Mouse (Mus musculus) activated CD4-positive, CD25-positive, alpha-beta regulatory T cell, adult 4 months (primary cell): Measurements from ENCODE around the gene Cox6a2. TPM values are rescaled to one million over a fixed set of nuclear protein-coding genes. Genes with fewer than 3 reads are reported as not detected.

ENCODE experiments used
- ATAC-seq: one replicate; pipeline ENCODE4 v1.8.0; 2017
- polyA plus RNA-seq, 2 experiments: library from polyadenylated mRNA; unstranded; fragments of 100-300 nt; shearing (Covaris generic); gene quantifications; one replicate each; pipeline ENCODE4 v1.2.1; 2017

Gene Cox6a2
- polyA plus RNA-seq, 2 experiments from 2014 or later = not detected

DNA sequence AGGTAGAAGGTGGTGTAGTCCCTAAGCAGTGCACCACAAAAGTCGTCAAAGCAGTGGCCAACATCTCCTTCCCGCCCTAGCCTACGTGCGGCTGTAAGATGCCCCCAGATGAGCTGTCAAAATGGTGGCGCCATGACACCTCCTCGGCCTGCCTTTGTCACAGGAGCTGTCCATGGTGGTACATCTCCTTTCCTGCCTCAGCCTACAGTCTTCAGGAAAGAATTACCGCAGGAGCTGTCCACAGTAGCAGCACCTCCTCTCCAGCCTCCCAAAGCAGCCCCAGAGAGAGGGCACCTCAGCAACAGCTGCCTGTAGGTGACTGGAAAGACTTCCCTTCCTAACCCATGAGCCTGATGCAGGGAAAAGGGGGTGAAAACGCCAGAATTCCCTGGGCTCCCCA is 25.6 kb upstream of the Cox6a2 start:
- no peak for ATAC-seq

DNA sequence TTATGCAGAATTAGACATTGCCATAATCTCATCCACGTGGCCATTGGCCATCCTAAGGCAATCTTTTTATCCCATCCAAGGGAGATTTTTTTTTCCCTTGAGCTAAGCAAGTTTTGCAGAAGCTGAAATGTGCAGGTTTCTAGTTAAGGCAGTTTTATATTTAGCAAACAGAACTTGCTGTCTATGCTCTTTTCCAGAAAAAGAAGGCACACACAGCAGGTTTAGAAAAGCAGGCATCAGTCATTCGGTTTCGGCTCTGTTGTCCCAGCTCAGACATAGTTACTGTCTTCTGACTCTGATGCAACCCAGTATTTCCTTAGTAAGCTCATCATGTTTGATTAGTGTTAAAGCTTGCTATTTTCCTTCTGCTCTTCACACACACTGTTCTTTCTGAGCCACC is 14.7 kb upstream of the Cox6a2 start:
- ATAC-seq = no peak

DNA sequence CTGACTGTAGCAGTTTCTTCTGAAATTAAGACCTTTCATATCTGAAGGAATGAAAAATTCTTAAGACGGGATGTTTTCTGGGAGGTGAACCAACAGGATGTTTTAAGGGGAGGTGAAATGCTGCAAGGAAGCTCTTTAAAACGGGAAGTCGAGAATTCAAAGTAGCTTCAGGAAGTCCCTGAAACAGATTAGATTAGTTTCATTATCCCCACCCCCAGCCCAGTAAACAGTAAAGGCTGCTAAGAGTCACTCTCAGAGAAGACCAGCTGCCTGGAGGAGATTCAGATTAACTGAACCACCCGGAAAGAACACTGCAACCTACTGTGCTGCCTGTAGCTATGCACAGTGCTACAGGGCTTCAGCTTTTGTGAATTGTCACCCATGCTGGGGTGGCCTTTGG is 13.8 kb upstream of the Cox6a2 start:
- ATAC-seq = no peak

DNA sequence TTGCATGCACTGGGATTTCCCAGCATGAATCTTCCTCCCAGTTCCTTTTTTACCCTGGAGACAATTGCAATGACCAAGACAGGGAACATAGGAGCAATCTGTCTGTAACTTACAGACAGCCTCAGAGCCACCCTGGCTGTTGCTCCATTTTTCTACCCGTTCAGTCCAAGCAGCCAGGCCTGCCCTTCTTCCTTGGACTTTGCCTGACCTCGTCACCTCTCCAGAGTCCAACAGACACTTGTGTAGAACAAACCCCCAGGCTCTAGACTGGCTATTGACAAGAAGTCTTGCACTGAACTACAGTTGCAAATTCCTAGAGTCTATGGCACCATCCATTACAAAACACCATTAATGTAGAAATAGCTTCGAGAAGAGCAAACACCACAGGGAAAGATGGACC is 3.6 kb upstream of the Cox6a2 start:
- ATAC-seq = no peak

DNA sequence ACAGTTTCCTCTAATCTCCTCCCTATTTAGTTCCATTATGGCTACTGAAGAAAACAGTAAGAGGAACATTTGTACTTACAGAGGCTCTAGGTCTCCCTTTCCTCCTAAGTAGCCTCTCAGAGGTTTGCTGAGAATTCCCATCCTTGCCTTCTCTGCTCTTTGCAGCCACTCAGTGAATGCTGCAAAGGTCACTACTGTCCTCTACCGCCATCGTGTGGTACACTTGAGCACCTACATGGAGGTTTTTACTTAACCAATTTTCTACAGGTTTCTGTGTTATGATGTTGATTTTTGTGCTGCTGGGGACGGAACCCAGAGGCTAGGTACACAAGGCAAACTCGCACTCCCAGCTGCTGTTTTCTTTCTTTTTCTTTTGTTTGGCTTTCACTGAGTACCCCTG is 2.0 kb upstream of the Cox6a2 start:
- peak; percentile 40 for ATAC-seq

DNA sequence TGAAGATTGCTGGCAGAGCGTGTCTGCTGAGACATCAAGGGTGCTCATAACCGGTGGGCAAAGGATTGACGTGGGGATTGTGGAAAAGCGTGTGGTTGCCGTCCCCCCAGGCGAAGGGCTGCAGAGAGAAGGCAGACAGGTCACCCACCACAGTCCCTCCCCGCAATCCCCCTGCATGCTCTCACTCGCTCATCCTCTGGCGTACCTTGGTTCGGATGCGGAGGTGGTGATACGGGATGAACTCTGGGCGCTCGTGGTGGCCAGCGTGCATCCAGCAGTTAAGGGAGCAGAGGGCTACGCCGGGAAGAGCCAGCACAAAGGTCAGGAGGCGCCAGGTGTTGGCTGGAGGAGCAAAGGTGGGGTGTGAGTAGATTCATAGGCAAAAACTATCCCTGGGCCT is 492 bp downstream of the Cox6a2 start:
- ATAC-seq = no peak

DNA sequence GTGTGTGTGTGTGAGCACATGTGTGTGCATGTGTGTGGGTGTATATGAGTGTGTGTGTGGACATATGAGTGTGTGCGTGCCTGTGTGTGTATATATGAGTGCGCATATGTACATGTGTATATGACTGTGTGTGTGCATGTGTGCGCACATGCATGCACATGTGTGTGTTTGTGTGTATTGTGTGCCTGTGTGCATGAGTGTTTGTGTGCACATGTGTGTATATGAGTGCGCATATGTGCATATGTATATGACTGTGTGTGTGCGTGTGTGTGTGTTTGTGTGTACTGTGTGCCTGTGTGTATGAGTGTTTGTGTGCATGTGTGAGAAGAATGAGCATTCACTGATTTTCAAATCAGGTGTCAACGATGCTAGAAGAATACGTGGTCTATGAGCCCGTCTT is 2.0 kb downstream of the Cox6a2 start:
- no peak for ATAC-seq

DNA sequence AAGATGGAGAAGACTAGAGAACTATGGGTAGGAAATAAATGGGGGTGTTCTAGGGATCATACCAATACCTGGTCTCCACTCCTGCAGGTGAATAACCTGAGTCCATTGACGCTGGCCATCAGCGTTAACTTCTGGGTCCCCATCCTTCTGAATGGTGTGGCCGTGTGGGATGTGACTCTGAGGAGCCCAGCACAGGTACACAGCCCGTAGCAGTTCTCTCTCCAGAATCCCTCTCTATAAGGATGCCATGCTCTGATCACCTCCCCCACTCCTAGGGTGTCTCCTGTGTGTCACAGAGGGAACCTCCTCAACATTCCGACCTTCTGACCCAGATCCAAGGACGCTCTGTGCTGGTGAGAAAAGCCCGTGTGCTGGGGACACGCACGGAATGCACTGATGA is 3.1 kb downstream of the Cox6a2 start:
- no peak for ATAC-seq

DNA sequence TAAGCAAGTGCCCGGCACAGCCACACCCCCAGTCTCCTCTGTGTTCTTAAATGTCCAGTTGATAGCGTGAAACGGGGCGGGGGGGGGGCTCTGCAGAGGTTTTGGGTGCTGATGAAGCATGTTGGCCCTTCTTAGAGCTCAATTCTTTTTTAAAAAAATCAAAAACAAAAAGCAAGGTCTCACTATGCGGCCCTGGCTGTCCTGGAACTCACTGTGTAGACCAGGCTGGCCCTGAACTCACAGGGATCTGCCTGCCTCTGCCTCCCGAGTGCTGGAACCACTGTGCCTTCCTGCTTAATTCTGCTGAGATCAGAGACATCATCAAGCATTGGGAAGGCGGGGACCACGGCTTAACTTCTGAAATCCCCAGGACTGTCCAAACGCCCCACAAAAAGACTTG is 4.6 kb downstream of the Cox6a2 start:
- ATAC-seq = no peak

DNA sequence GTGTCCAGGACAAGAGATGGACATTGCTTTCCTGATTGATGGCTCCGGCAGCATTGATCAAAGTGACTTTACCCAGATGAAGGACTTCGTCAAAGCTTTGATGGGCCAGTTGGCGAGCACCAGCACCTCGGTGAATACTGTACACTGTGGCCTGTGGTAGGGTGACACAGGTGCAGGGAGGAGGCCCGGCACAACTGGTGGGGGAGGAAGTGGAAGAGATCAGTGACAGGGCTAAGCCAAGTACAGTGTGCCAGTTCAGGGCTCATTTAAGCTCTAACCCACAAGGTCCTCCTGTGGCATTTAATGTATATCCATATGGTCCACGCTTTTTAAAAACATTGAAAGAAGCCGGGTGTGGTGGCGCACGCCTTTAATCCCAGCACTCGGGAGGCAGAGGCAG is 24.5 kb downstream of the Cox6a2 start:
- no peak for ATAC-seq

DNA sequence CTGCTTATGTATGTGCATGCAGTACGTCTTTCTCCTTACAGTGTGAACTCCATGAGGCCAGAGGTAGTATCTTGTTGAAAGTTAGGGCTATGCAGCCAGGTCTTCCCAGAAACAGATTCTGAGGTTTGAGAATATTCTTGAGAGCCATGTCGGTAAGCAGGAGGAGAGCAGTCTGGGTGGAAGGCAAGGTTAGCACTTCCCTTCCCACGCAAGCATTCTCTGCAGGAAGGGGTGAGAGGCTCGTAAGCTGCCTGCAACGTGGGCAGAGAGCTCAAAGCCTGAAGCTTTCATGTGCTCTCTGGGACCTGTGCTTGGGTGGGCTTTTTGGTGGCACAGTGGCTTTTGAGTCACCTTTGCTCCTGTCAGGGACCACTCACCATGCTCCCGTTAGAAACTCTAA is 25.6 kb downstream of the Cox6a2 start:
- no peak for ATAC-seq

DNA sequence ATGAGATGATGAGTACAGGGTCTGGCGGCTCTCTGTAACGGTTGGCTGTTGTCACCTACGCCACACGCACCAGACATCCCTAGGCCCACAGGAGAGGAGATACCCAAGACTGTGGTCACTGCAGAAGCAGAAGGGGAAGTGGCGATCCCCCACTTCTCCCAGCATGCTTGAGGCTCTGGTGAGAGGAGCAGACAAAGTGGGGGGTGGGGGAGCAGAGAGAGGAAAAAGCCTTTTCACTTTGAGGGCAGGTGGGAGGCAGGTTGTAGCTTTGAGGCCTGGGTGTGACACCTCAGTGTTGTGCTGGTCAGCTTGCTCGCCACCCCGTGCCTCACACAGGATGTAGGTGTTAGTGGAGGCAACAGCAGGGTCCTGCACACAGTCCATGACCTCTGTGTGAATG is 26.1 kb downstream of the Cox6a2 start:
- peak; percentile 23 for ATAC-seq

DNA sequence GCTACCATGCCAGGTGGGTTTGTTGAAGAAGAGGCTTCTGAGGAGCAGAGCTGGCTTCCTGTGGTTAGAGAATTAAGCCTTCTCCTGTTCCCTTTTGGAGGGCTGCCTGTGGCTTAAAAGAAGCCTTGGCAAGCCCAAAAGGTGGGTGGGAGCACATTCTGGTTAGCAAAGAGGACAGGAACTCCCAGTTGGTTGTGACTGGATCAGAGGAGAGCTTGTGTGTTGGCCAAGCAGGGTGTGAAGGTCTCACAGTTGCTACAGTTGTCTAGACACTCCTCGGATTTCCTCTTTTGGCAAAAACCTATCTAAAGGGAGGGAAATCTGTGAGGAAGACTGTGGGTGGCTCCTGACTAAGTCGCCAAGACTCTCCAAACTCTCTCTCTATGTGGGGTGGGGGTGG is 27.8 kb downstream of the Cox6a2 start:
- ATAC-seq = no peak

DNA sequence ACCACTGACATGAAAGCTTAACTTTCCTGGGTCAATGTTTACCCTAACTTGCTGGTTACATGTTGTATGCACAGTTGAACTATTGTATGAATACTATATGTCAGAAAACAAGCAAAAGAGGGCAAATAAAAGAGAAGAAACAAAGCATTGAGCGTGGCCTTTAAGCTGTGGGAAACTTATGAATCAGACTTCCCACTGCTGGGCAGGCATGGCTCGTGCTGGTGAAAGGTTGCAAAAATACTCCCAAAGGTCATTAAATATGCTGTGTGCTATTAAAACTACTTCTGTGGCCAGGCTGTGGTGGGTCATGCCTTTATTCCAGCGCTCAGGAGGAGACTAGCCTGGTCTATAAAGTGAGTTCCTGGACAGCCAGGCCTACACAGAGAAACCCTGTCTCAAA is 36.2 kb downstream of the Cox6a2 start:
- no peak for ATAC-seq

DNA sequence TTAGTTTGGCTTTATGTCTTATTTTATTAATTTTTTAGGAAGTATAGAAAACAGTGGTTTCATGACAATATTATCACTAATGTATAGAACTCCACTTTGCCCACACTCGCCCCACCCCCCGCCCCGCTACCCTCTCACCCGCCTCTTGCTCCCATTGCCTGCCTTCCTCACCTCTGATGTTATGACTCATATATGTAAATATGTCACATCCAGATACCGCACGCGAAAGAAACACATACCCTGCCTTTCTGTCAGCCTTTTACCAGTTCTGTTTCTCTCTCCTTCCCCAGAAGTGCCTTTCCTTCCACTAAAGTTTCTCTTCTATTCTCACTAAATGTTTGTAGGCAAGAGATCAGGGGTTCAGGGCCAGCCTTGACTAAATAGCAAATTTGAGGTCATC is 39.8 kb downstream of the Cox6a2 start:
- no peak for ATAC-seq

DNA sequence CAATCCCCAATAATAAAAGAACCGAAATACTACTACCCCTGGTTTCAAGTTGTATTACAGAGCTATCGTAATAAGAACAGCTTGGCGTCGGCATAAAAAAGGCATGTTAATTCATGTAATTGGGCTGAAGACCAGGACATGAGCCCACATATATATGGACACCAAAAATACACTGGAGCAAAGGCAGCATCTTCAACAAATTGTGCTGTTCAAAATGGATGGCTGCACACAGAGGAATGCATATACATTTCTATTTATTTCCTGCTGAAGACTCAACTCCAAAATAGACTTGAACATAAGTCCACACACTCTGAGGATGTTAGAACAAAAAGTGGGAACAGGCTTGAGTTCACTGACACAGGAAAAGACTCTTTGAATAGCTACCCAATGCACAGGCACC is 42.2 kb downstream of the Cox6a2 start:
- ATAC-seq = no peak

DNA sequence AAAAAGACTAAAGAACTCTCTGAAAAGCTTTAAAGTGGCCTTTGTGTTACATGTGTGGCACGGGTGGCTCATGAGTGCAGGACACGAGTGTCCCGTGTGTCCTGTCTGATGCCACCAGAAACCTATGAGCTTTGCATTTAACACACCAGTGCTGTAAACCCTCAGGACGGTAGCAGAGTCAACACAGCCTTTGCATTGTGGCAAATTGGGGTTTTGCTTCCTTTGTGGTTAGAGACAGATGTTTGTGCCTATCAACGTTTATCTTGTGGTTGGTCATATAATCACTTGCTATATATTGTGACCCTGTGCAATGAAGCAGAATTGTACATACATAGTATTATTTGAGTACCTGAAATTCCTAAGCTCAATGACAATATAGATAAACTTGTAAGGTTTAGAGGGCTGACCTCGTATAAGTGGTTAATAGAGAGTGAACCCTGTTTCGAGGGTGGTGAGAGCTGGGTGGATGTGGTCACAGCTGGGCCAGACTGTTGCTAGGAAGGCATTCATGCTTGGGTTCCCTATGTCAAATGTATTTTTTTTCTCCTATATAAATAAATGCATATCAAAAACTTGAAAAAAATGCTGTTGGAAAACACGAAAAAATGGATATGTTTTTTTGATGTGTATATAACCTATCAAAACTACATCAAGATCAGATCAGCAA is 47.4 kb downstream of the Cox6a2 start:
- ATAC-seq = peak; percentile 32

Other genes starting within 250 kb of the Cox6a2 start
- gene Fus, start 238.9 kb downstream of the Cox6a2 start, polyA plus RNA-seq = 10 to 100 TPM; 36.5 to 39.3 TPM
- 100 to 1,000 TPM; 429 to 455 TPM for gene Pycard, start 212.5 kb downstream of the Cox6a2 start, polyA plus RNA-seq
- gene Trim72, start 202.4 kb downstream of the Cox6a2 start, polyA plus RNA-seq = under 1 TPM in 1 of 2 experiments, not detected in 1; 0.36 TPM
- under 1 TPM; 0.66 to 0.94 TPM for gene Itgam, start 143.7 kb downstream of the Cox6a2 start, polyA plus RNA-seq
- under 1 TPM in 1 of 2 experiments, not detected in 1; 0.08 TPM for gene Gm49368, start 143.7 kb downstream of the Cox6a2 start, polyA plus RNA-seq
- not detected for gene Itgax, start 76.8 kb downstream of the Cox6a2 start, polyA plus RNA-seq
- gene Itgad, start 52.0 kb downstream of the Cox6a2 start, polyA plus RNA-seq = under 1 TPM in 1 of 2 experiments, not detected in 1; 0.40 TPM
- gene Armc5, start 31.0 kb upstream of the Cox6a2 start, polyA plus RNA-seq = 1 to 10 TPM; 3.9 to 5.6 TPM
- 1 to 10 TPM; 4.0 to 5.8 TPM for gene 9130023H24Rik, start 31.6 kb upstream of the Cox6a2 start, polyA plus RNA-seq
- under 1 TPM in 1 of 2 experiments, not detected in 1; 0.59 TPM for gene Tgfb1i1, start 40.4 kb upstream of the Cox6a2 start, polyA plus RNA-seq
- not detected for gene Slc5a2, start 59.3 kb upstream of the Cox6a2 start, polyA plus RNA-seq
- gene BC017158, start 91.8 kb upstream of the Cox6a2 start, polyA plus RNA-seq = 10 to 100 TPM in 1 of 2 experiments, 1 to 10 TPM in 1; 7.8 to 10.1 TPM
- 100 to 1,000 TPM; 294 to 357 TPM for gene Rgs10, start 212.4 kb upstream of the Cox6a2 start, polyA plus RNA-seq